Mouse (Mus musculus) monocyte, adult 2 months (primary cell): Measurements from ENCODE around the gene Gm10188.

Experiments used
- DNase-seq, 2 experiments: peaks; one replicate each; pipeline ENCODE4 v3.0.0; 2022; ENCODE audit warnings: low spot score in 2 of 2, low read depth in 1 of 2

The Gm10188 gene

DNA sequence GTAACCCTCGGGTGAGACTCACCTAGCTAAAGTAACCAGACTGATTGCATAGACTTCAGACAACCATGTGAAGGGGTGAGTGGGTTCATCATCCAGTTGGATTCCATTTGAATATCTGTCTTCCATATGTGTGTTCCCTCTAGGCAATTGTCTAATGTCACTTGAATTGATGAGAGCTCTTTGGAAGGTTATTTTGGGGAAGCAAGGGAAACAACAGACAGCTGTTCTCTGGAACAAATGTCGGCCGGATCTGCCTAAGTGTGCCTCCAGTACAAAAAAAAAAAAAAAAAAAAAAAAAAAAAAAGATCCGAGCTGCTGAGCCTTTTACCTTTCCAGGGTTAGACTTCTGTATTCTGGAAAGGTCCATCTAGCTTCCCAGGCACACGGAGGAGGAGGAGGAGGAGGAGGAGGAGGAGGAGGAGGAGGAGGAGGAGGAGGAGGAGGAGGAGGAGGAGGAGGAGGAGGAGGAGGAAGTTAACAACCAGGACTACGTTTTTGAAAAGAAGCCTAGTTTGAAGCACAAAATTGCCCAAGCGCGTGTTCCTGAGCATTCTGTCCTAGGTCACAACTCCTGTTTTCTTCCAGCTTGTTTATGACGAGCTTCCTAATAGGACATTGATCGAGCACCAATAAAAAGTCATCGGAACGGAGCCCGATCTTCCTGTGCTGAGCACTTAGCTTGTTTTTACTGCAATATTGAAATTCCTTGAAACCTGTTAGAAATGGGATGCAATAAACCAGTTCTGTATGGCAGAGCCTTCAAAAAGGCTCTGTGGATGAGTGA lies 3.1 kb downstream of the Gm10188 start:
- no peak for DNase-seq

DNA sequence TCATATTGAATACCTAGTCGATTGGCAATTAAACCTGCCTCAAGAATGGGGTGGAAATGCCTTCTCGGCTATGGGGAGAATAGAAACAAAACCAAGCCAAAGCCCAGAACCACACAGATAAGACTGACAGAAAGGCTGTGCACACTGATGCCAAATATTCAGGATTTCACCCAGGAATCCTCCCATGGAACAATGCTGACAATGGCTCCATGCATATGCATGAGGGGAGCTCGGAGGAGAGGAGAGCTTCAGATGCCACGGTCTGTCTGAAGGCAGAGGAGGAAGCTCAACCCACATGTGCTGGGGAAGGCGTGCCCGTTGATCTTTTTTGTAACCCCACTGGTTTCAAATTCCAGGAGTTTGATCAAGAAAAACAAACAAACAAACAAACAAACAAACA lies 7.4 kb downstream of the Gm10188 start:
- DNase-seq = no peak

DNA sequence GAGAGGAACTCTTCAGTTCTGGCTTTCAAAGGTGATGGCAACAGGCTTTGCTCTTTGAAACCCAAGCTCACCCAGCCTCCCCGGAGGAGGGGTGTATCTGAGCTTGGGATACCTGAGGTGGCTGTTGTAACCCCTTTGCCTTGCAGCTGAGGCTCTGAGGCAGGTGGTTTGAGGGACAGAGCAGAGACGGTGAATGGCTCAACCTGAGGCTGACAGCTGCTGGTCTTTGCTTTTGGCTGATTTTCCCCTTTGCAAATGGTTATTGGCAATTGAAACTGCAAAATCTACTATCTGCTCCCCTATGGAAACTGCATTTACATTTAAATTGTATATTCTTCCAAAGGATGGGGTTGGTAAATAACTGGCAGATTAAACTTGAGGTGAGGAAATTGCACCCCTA lies 7.9 kb downstream of the Gm10188 start:
- no peak for DNase-seq

DNA sequence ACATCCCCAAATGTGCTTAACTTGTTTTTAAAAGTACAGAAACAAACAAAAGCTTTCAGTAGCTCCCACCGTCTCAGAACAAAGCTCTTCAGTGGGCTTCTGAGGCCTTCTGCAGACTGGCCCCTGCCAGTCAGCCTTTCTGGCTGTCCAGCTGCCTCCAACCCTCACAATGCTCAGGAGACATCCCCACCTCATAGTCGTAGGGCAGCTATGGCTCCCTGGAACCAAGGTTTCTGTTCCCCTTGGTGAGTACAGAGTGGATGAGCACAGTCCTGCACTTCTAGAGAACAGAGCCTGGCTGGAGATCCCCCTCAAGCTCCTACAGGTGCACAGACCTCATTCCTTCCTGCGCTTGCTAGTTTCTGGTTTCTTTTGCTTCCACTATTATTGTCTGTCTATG lies 13.3 kb downstream of the Gm10188 start:
- no peak for DNase-seq

DNA sequence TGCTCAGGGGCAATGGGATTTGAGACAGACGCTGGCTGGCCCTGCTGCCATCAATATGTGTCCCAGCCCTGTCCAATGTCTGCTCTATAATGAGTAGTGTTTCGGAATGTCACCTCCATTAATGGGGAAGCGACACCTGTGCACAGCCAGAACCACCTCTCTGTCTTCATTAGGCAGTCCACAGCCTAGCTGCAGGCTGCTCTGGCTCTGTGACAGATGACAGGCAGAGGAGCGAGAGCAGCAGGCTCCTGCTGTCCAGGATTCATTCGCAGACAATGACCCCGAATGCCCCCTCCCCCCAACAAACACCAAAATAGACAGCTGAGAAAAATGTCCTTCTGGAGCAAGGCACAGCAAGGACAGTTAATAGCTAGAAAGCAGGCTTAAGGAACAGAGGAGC lies 16.5 kb downstream of the Gm10188 start:
- no peak for DNase-seq

DNA sequence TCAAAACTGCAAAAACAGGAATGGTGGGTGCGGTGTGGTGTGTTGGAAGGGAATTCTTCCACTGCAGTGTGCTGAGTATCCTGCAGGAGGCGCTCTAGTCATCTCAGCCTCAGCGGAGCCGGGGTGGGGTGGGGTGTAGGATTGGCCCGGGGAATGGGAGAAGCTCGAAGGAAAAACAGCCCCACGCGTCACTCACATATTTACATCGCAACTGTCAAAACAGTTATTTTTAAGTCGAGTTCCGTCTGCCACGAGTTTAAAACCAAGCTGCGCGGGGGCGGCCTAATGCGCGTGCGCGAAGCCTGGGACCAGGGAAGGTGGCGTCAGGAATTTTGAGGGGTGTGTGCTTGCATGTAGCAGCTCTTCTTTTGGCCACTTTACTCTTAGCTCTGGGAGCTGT lies 17.3 kb downstream of the Gm10188 start:
- no peak for DNase-seq

DNA sequence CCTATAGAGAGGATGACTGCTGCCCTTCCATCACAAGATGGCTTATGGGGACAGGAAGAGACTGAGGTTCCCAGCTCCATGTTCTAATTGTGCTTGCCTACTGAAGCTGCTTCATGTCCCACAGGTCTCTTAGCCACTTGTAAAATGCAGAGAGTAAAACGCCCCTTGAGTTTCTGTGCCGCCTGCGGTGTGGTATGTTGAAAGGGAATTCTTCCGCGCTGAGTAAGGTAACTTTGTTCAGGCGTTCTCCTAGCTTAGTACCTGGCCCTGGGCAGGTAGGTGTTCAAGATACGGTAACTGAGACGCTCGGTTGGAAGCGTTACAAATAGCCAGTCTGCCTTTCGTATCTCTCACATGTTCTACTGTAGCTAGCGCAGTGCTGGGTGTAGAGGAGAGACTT lies 17.9 kb downstream of the Gm10188 start:
- no peak for DNase-seq

DNA sequence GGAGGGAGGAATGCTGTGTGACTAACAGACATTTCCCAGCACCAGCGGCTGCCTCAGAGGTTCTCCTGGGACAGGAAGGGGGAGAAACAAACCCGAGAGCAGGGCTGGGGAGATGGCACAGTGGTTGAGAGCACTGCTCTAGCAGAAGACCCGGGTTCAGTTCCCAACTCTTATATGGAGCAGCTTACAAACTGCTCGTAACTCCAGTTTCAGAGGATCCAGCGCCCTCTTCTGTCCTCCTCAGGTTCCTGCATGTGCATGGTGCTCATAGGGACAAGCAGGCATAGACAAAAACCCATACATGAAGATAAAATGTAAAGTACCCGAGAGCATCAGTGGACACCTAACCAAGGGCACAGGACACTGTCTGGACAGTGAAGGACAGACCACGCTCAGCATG lies 18.6 kb downstream of the Gm10188 start:
- DNase-seq = no peak

DNA sequence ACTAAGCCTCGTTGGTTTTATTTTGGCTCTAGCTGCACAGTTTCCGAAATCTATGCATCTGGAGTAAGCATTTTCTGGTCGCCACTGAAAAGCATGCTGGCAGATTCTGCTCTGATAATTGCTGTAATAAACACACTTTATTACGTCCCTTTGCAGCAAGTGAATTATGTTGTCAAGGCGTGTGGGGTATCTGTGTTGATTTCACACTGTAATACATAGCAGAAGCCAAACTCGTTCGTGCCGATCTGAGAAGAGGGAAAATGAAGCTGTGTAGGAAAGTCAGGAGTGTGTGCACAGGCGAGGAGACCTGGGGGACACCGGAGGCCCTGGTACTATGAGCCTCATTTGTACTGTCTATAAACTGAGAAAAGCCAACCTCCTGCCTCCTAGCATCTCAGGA lies 20.2 kb downstream of the Gm10188 start:
- DNase-seq = no peak

DNA sequence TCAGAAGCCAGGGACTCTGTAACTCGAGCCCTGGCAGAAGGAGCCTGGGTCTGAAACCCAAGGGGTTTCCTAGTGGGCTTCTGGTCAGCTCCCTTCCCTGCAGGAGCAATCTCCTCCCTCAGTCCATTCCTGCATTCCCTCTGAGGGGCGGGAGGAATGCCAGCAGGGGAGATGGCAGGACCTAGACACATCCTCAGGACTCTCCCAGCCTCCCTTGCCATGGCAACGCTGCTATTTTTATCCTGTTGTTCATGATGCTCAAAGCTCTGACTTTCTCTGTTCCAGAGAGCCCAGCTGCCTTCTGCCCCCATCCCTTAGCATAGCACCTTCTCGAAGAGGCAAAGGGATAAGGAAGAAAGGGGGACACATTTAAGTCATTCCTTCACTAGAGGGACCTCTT lies 21.4 kb downstream of the Gm10188 start:
- no peak for DNase-seq

DNA sequence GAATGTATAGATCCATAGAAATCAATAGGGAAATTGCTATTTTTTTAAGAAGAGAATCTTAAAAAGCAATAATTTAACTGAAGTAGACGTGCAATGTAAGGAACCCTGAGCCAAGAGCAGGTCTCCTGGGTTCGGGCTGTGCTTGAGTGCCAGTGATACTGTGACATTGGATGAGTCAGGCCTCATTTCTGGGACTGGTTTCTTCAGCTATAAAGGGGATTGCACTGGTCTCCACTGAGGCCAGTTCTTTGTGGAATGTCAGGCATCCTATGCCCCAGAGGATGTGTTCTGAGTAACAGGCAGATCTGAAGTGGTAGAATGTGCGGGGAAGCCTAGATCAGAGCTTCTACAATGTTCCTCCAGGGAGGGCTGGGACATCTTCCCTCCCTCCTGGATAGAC lies 22.7 kb downstream of the Gm10188 start:
- no peak for DNase-seq

DNA sequence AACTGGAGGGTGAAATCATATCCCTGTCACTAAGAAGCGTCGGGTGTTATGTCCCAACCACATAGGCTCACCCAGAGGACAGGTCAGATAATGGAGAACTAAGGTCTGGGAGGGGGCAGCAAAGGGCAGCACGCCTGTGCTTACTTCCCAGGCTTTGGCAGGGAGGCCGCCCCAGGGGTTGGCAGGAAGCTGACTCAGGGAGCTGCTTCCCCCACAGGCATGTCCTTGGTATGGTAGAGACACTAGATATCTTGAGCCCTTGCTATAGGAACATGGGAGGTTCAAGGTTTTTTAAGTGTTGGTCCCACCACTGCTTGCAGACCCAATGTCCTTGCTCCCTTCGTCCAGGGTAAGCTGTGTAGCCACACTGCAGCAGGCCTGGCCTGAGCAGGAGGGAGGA lies 23.6 kb downstream of the Gm10188 start:
- no peak for DNase-seq

DNA sequence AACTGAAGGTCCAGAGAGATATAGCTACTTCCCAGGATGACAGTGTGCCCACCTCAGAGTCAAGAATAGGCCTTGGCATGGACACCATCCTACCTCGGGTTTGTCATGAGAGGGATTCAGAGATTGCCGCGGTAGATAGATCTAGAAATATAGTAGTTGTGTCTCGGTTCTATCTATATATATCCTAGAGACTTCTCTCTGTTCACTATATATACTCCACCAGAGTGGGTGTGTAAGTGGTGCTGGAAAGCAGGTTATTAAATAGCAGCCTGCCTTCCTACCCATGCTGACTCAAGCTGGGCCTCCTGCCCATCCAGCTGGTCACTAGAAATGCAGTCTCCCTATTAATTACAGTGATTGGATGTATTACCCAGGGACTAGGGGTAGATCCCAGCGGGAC lies 26.8 kb downstream of the Gm10188 start:
- no peak for DNase-seq

DNA sequence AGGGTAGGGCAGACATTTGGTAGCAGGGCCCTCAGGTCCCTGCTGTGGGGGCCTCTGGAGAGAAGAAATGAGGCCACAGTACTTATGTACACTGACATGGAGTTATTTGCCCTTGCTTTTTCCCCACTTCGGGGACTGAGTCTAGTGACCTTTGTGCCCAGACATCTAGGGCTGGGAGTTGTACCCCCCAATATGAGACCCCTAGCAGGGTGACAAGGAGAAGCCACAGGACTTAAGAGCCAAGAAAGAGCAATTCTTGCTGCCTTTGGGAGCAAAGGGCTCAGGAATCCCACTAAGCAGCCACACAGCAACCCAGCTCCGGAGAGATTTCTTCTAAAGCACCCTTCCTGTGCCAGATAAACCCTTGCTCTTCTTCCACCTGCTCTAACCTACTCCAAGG lies 27.6 kb downstream of the Gm10188 start:
- no peak for DNase-seq

DNA sequence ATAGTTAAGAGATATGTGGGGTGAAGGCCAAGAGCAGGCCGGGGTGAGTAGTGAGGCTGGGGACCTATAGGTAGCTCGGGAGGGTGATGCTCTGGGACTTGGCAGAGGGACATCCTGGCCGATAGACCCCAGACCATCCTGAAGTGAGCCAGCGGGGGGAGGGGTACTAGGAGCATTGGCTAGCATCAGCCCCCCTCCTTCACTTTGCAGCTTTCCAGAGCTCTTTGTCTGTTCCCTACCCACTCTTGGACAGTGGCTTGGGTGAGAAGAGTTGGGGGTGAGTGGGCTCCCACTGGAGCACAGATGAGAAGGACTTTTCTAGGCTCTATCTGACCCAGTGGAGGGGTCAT lies 28.1 kb downstream of the Gm10188 start:
- no peak for DNase-seq

DNA sequence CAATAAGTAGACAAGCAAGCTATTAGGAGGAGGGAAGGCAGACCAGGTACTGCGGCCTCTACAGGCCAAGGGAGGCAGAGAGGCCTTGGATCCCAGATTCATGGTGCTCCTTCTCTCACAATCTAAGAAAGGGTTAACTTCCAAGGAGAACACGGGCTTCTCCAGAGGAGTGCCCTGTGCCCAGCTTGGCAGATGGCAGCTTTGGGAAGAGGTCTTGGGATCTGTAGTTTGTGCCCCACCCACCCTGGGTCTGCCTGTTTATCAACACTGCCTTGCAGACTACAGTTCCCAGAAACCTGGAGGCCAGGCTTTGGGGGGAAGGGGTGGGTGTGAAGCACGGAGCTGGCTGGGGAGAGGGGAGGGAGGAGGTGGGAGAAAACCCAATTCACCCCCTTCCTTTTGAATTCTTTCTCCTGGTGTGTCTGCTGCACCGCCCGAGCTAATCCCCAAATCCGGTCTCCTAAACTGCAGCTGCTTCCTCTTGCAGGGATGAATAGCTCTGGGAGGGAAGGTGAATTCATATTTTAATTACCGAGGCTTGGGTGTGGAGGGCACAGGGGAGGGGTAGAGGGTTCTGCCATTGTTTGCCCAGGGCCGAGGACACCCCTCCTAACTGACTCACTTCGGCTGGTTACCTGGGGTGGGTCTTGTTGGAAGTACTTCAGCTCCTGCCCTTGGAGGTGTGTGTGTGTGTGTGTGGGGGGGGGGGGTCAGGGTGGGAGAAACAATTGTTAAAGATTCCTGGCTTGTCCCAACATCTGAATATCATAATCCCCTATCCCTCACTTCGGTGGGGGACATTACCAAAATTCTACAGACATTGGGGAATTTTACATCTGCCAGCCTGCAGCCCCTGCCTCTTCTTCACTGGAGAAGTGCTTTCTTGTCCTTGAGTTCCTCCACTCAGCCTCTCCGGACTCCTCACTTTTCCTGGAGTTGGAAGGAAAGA lies 28.7 kb downstream of the Gm10188 start:
- no peak for DNase-seq

DNA sequence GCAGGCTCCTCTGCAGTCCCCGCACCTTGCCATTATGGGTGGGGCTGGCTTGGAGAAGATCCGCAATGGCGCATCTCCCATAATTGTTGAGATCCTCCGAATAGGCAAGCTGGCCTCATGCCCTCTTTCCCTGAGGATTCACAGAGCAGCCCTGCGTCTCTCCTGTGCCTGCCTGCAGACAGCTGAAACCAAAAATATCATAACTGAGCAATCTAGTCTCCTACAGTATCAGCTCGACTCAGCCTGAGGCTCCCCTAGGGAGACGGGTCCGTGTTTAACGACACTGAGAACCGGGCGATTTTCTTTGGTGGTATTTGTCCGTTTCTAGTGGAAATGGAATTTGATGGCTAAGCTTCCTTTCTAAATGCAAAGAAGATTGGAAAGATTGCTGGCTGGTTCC lies 29.6 kb downstream of the Gm10188 start:
- DNase-seq = no peak

DNA sequence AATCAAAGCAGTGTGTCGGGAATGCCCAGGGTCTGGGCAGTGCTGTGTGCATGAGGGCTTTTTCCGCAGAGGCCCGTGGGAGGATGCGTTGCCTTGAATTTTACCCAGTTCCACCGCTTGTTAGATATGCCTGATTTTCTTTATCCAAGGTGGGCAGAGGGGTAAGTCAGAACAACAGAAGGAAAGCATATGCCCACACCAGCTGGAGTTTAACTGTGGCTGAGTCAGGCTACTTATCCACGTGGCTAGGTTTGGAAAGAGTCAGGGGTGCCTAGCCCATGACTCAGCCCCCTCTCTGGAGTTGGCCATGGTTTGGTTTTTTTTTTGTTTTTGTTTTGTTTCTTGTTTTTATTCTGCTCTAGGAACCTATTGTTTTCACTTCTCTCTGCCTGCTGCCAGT lies 30.3 kb downstream of the Gm10188 start:
- DNase-seq = no peak

DNA sequence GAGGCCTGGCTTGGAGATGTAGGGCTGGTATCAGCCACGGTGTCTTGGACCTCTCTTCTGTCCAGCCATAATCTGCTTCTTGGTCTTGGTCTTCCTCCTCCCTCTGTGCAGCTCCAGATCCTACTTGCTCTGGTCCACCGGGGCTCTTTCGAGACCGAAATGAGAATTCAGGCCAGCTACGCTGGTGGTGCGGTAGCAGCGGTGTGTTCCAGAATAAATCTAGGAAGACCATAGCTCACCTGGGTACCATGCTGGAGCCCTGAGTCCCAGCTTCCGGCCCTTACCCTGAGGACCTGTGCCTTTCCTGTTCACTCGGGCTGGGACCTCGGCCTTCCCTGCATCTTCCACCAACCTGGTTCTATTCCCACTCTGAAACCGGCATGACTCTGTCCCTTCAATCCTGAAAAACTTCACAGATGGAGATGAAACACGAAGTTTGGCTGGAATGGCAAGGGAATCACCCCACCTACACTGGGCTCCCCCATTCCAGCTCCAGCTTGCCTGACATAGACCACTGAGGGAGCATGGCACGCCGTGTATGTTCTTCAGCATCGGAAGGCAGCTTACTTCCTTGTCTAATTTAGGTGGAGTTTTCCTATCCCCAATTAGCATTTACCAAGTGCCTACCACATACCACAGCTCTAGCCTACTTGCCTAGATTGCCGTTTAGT lies 31.0 kb downstream of the Gm10188 start:
- DNase-seq = no peak

DNA sequence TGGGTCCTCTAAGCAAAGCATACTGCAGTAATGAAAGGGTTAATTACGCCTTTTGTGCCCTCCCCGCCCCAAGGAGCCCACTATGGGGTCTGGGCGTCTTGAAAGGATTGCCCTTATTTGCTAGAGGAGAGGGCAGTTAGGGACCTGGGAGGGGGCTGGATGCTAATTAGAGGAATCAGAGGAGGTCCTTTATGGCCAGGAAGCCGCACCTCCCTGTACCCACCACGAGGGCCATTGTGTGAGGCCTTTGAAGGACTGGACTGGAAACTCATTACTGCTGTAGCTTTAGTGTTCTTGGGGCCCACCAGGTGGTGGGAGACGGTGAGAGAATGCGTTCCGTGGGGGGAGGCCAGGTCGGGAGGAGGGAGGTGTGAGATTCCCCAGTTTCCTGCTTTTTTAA lies 31.9 kb downstream of the Gm10188 start:
- no peak for DNase-seq

DNA sequence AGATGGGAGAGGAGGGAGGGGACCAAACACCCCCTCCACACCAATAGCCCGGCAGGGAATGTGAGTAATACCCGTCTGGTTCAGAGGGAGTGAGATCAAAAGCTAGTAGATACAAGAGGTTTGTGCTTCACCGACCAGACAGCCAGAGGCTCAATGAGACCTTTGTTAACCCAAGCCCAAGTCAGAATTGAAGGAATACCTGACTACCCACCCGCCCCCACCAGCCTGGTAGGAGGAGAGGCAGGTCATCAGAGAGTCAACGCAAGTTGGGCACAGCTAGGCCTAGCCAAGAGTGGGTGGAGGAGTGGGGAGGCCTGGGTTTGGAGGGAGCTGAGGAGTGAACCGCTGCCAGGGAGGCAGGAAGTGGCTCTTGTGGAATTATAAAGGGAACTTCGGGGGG lies 33.2 kb downstream of the Gm10188 start:
- no peak for DNase-seq

DNA sequence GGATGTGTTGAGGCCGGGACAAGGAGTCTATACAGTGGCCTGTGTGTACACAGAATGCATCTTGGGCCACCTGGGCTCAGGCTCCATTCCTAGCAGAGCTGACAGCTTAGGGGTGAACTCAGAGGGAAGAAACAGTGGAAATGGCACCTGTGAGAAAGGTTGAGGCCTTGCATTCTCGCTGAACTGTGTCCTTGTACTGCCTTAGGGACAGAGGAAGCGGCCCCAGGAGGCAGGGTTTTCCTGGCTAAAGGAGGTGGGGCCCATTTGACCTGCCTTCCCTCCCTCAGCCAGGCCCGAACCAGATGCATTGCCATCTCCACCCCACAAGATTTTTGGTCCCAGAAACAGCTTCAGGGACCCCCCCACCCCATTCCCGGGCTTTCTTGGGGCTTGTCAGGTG lies 33.9 kb downstream of the Gm10188 start:
- no peak for DNase-seq
